Mouse (Mus musculus) macrophage (primary cell): Measurements from ENCODE around the gene Fgfbp1. TPM values are rescaled to one million over a fixed set of nuclear protein-coding genes. Genes with fewer than 3 reads are reported as not detected.

Experiments used
- H3K27ac ChIP-seq: fragments of 350-480 bp; formaldehyde crosslinking; 2 replicates; pipeline ENCODE4 v1.9.0; 2021
- H3K36me3 ChIP-seq: fragments of 350-480 bp; formaldehyde crosslinking; 2 replicates; pipeline ENCODE4 v1.9.0; 2021; ENCODE audit errors: inconsistent target
- H3K4me3 ChIP-seq: fragments of 350-480 bp; formaldehyde crosslinking; 2 replicates; pipeline ENCODE4 v1.9.0; 2021; ENCODE audit errors: inconsistent target
- H3K79me2 ChIP-seq: fragments of 350-480 bp; formaldehyde crosslinking; 2 replicates; pipeline ENCODE4 v1.9.0; 2021; ENCODE audit errors: inconsistent target
- WGBS: methylation state at CpG from one replicate; pipeline ENCODE4 v1.1.7; 2026; ENCODE audit warnings: inconsistent platforms; ENCODE audit not compliant: missing documents; 5-methylcytosine and 5-hydroxymethylcytosine counted together
- polyA plus RNA-seq: library from polyadenylated mRNA; stranded (reverse); fragments of 250-400 nt; gene quantifications from 3 replicates; pipeline ENCODE4 v1.2.4, GENCODE M21; 2018; ENCODE audit warnings: inconsistent platforms
- total RNA-seq, 78 experiments: library from RNA; depleted of rRNA; stranded (reverse); fragments of 250-400 nt; gene quantifications; 1 replicate in 9 of 78; 2 replicates in 24 of 78; 3 replicates in 43 of 78; 4 replicates in 2 of 78; pipeline ENCODE4 v1.2.4; 2018; ENCODE audit warnings: inconsistent platforms in 56 of 78

Gene Fgfbp1
- not detected for total RNA-seq (2018; cell fraction: chromatin; rRNA removed)
- not detected for total RNA-seq (2018; cell fraction: cytosol; rRNA removed)
- total RNA-seq (2018; cell fraction: nucleus; rRNA removed), result not detected
- polyA plus RNA-seq, result not detected in 3 replicates

- H3K36me3 ChIP-seq, result no peaks in the 10 kb centered on the region
- H3K4me3 ChIP-seq, result no peak within 1 kb of the TSS
- WGBS, result 69% methylated on average over 3 of the region's 4 CpGs
- no peaks in the 10 kb centered on the region for H3K79me2 ChIP-seq
- H3K27ac ChIP-seq, result no peak within 1 kb of the TSS
Observed at GRCm38 (mm10) chr5:43981620-43982019, at the start of gene Fgfbp1. Gene Fgfbp1 (minus strand): TSS chr5:43981779.

- Histone ChIP-seq H3K4me3 (no peak overlapping the region), H3K79me2 (no peaks in the 10 kb centered on the region), H3K36me3 (no peaks in the 10 kb centered on the region), H3K27ac (no peak overlapping the region)
- 94% methylated on average over 9 of the region's 9 CpGs for WGBS
Observed at GRCm38 (mm10) chr5:43998295-43998989, 16.9 kb upstream of the Fgfbp1 start.

- Histone ChIP-seq H3K36me3 (no peaks in the 10 kb centered on the region), H3K4me3 (no peak overlapping the region), H3K27ac (no peak overlapping the region)
Observed at GRCm38 (mm10) chr5:43997626-43998025, 16.0 kb upstream of the Fgfbp1 start.

GRCm38 (mm10) chr5:43996162-43996561, 14.6 kb upstream of the Fgfbp1 start:
- H3K36me3 ChIP-seq, result no peaks in the 10 kb centered on the region
- H3K27ac ChIP-seq, result no peak overlapping the region
- H3K79me2 ChIP-seq, result no peaks in the 10 kb centered on the region
- 11% methylated on average over 4 of the region's 4 CpGs for WGBS
- H3K4me3 ChIP-seq, result no peak overlapping the region

More at GRCm38 (mm10) chr5:43997626-43998025, 16.0 kb upstream of the Fgfbp1 start:
- WGBS, result 89% methylated on average over 8 of the region's 8 CpGs
- no peaks in the 10 kb centered on the region for H3K79me2 ChIP-seq

- Histone ChIP-seq H3K79me2 (no peaks in the 10 kb centered on the region), H3K27ac (no peak overlapping the region), H3K4me3 (no peak overlapping the region), H3K36me3 (no peaks in the 10 kb centered on the region)
- 77% methylated on average over 2 of the region's 2 CpGs for WGBS
Observed at GRCm38 (mm10) chr5:43994981-43995380, 13.4 kb upstream of the Fgfbp1 start.

GRCm38 (mm10) chr5:43990316-43990715, 8.7 kb upstream of the Fgfbp1 start:
- Histone ChIP-seq H3K27ac (no peak overlapping the region), H3K79me2 (no peaks in the 10 kb centered on the region), H3K36me3 (no peaks in the 10 kb centered on the region), H3K4me3 (no peak overlapping the region)
- WGBS, result 61% methylated on average over 6 of the region's 6 CpGs

GRCm38 (mm10) chr5:43989017-43989416, 7.4 kb upstream of the Fgfbp1 start:
- 81% methylated on average over 5 of the region's 5 CpGs for WGBS
- Histone ChIP-seq H3K4me3 (no peak overlapping the region), H3K27ac (no peak overlapping the region), H3K79me2 (no peaks in the 10 kb centered on the region), H3K36me3 (no peaks in the 10 kb centered on the region)

- Histone ChIP-seq H3K4me3 (no peak overlapping the region), H3K36me3 (no peaks in the 10 kb centered on the region), H3K27ac (no peak overlapping the region), H3K79me2 (no peaks in the 10 kb centered on the region)
Observed at GRCm38 (mm10) chr5:43986212-43986611, 4.6 kb upstream of the Fgfbp1 start.

- H3K36me3 ChIP-seq, result no peaks in the 10 kb centered on the region
- H3K27ac ChIP-seq, result no peak overlapping the region
- no peaks in the 10 kb centered on the region for H3K79me2 ChIP-seq
- WGBS, result 71% methylated on average over 1 of the region's 1 CpGs
- no peak overlapping the region for H3K4me3 ChIP-seq
Observed at GRCm38 (mm10) chr5:43982896-43983295, 1.3 kb upstream of the Fgfbp1 start.

GRCm38 (mm10) chr5:43980397-43980796, 1.2 kb downstream of the Fgfbp1 start:
- no peak overlapping the region for H3K4me3 ChIP-seq
- H3K79me2 ChIP-seq, result no peaks in the 10 kb centered on the region
- WGBS, result 90% methylated on average over 2 of the region's 2 CpGs
- H3K36me3 ChIP-seq, result no peaks in the 10 kb centered on the region
- H3K27ac ChIP-seq, result no peak overlapping the region

GRCm38 (mm10) chr5:43976821-43977561, 4.6 kb downstream of the Fgfbp1 start:
- Histone ChIP-seq H3K79me2 (no peaks in the 10 kb centered on the region), H3K36me3 (no peaks in the 10 kb centered on the region), H3K4me3 (no peak overlapping the region), H3K27ac (no peak overlapping the region)
- WGBS, result 89% methylated on average over 1 of the region's 1 CpGs

GRCm38 (mm10) chr5:43974166-43974565, 7.4 kb downstream of the Fgfbp1 start:
- 93% methylated on average over 6 of the region's 6 CpGs for WGBS
- H3K27ac ChIP-seq, result no peak overlapping the region
- no peaks in the 10 kb centered on the region for H3K36me3 ChIP-seq
- H3K4me3 ChIP-seq, result no peak overlapping the region
- no peaks in the 10 kb centered on the region for H3K79me2 ChIP-seq

- Histone ChIP-seq H3K27ac (no peak overlapping the region), H3K4me3 (no peak overlapping the region), H3K36me3 (no peaks in the 10 kb centered on the region), H3K79me2 (no peaks in the 10 kb centered on the region)
- WGBS, result 71% methylated on average over 2 of the region's 2 CpGs
Observed at GRCm38 (mm10) chr5:43971156-43971555, 10.4 kb downstream of the Fgfbp1 start.

GRCm38 (mm10) chr5:43970532-43970931, 11.0 kb downstream of the Fgfbp1 start:
- H3K4me3 ChIP-seq, result no peak overlapping the region
- H3K36me3 ChIP-seq, result no peaks in the 10 kb centered on the region
- no peak overlapping the region for H3K27ac ChIP-seq
- no peaks in the 10 kb centered on the region for H3K79me2 ChIP-seq
- WGBS, result 83% methylated on average over 2 of the region's 2 CpGs

GRCm38 (mm10) chr5:43968634-43969033, 12.9 kb downstream of the Fgfbp1 start:
- no peak overlapping the region for H3K4me3 ChIP-seq
- no peak overlapping the region for H3K27ac ChIP-seq
- no peaks in the 10 kb centered on the region for H3K36me3 ChIP-seq
- WGBS, result 79% methylated on average over 2 of the region's 2 CpGs
- H3K79me2 ChIP-seq, result no peaks in the 10 kb centered on the region
